Mouse (Mus musculus) left cerebral cortex, adult 2 months (tissue): ENCODE results near the gene Dgkg. TPM values are rescaled to one million over a fixed set of nuclear protein-coding genes. Genes with fewer than 3 reads are reported as not detected.
A peak's percentile ranks its signal among the peaks of the same experiment; 100 is the strongest.

Experiments
- DNase-seq, 2 experiments: peaks; one replicate each; pipeline ENCODE4 v3.0.0; 2021 to 2022; ENCODE audit warnings: low spot score in 2 of 2, mixed read lengths in 1 of 2; ENCODE audit errors: extremely low spot score in 1 of 2
- H3K27ac ChIP-seq: fragments of 200-600 bp; 2 replicates; pipeline ENCODE4 v1.8.1; 2022
- H3K4me3 ChIP-seq: fragments of 200-600 bp; 2 replicates; pipeline ENCODE4 v1.8.1; 2022
- CTCF ChIP-seq: fragments of 200-600 bp; IDR thresholded peaks from 2 replicates; pipeline ENCODE4 v1.8.1; 2022; ENCODE audit warnings: antibody characterized with exemption, mild to moderate bottlenecking, moderate library complexity
- intact Hi-C: fragments of 180-260 bp; cut with DNase I; formaldehyde crosslinking; loops from one replicate; pipeline ENCODE4 v1.15.1; 2025
- total RNA-seq, 2 experiments: library from RNA; stranded (reverse); gene quantifications; 2 replicates each; pipeline ENCODE4 v1.2.3; 2021

Gene Dgkg
- total RNA-seq, 2 experiments from 2014 or later: 63.3 to 64.0 TPM

GRCm38 (mm10) chr16:22674164-22674563, 17.1 kb upstream of the Dgkg start:
- intact Hi-C loops: no loop called here
- no peak overlapping the region for H3K4me3 ChIP-seq
- DNase-seq: no peak
- no peak overlapping the region for H3K27ac ChIP-seq
- TF ChIP-seq CTCF: no peak

- no peak overlapping the region for H3K27ac ChIP-seq
- DNase-seq: no peak
- H3K4me3 ChIP-seq: no peak overlapping the region
- no peak for TF ChIP-seq CTCF
- intact Hi-C loops: no loop called here
Observed at GRCm38 (mm10) chr16:22664033-22664432, 7.0 kb upstream of the Dgkg start.

GRCm38 (mm10) chr16:22663136-22663535, 6.1 kb upstream of the Dgkg start:
- DNase-seq: no peak
- no peak for TF ChIP-seq CTCF
- no peak overlapping the region for H3K4me3 ChIP-seq
- H3K27ac ChIP-seq: no peak overlapping the region
- intact Hi-C loops: no loop called here

- TF ChIP-seq CTCF: no peak
- peak; percentile 50 to 58 for DNase-seq
- no peak overlapping the region for H3K27ac ChIP-seq
Observed at GRCm38 (mm10) chr16:22661076-22661475, 4.1 kb upstream of the Dgkg start.

GRCm38 (mm10) chr16:22657874-22658789, 1.1 kb upstream of the Dgkg start:
- no peak for DNase-seq
- TF ChIP-seq CTCF: no peak
- no peak overlapping the region for H3K4me3 ChIP-seq
- no peak overlapping the region for H3K27ac ChIP-seq
- intact Hi-C loops: no loop called here

More at GRCm38 (mm10) chr16:22661076-22661475, 4.1 kb upstream of the Dgkg start:
- no peak overlapping the region for H3K4me3 ChIP-seq
- intact Hi-C loops: loop anchor here (2.0 kb wide), 1 partner anchor 130 kb away; no protein-coding TSS in a partner anchor

GRCm38 (mm10) chr16:22655812-22656211, 1.2 kb downstream of the Dgkg start:
- Histone ChIP-seq H3K27ac (peak overlapping the region; percentile 89), H3K4me3 (peak overlapping the region; percentile 66)
- no peak for DNase-seq
- TF ChIP-seq CTCF: no peak
- intact Hi-C loops: no loop called here

GRCm38 (mm10) chr16:22655223-22655622, 1.8 kb downstream of the Dgkg start:
- Histone ChIP-seq H3K27ac (no peak overlapping the region), H3K4me3 (peak overlapping the region; percentile 66)
- DNase-seq: no peak
- intact Hi-C loops: no loop called here
- no peak for TF ChIP-seq CTCF

GRCm38 (mm10) chr16:22654477-22654835, 2.6 kb downstream of the Dgkg start:
- intact Hi-C loops: no loop called here
- no peak for DNase-seq
- no peak overlapping the region; the same call in 1 of the 2 replicates for H3K4me3 ChIP-seq
- no peak for TF ChIP-seq CTCF
- H3K27ac ChIP-seq: no peak overlapping the region

GRCm38 (mm10) chr16:22653817-22654476, 3.1 kb downstream of the Dgkg start:
- no peak for TF ChIP-seq CTCF
- DNase-seq: no peak
- intact Hi-C loops: no loop called here
- H3K4me3 ChIP-seq: no peak overlapping the region
- no peak overlapping the region for H3K27ac ChIP-seq

- Histone ChIP-seq H3K4me3 (no peak overlapping the region), H3K27ac (no peak overlapping the region)
- DNase-seq: no peak
- intact Hi-C loops: no loop called here
- TF ChIP-seq CTCF: no peak
Observed at GRCm38 (mm10) chr16:22651244-22651643, 5.8 kb downstream of the Dgkg start.

GRCm38 (mm10) chr16:22645256-22645655, 11.8 kb downstream of the Dgkg start:
- no peak overlapping the region for H3K4me3 ChIP-seq
- TF ChIP-seq CTCF: no peak
- no peak overlapping the region for H3K27ac ChIP-seq
- intact Hi-C loops: no loop called here
- DNase-seq: no peak

GRCm38 (mm10) chr16:22643460-22643859, 13.6 kb downstream of the Dgkg start:
- no peak for DNase-seq
- TF ChIP-seq CTCF: no peak
- Histone ChIP-seq H3K27ac (no peak overlapping the region), H3K4me3 (no peak overlapping the region)
- intact Hi-C loops: no loop called here
